Mouse (Mus musculus) adipocyte (in vitro differentiated cells): ENCODE results near the gene Sptb.

Source experiments
- DNase-seq: peaks from one replicate; pipeline ENCODE4 v3.0.0-alpha.2; 2016; ENCODE audit warnings: low spot score

The Sptb gene

DNA sequence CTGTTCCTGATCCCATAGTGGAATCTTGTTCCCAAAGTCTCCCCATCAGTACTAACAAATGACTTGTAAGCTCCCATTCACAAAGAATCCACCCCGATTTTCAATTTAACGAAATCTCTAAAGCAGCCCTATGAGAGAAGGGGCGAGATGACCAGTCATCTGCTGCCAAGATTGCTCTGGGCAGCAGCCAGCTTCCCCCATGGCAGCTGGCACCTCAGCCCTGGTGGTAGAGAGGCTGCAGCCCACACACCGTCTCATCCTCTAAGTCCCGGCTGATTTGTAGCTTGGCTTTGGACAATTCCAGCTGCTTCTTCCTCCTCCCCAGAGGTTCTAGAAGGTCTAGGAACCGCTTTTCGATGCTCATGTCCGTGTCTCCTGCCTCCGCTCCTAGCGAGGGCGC lies 102.1 kb downstream of the Sptb start:
- no peak for DNase-seq

DNA sequence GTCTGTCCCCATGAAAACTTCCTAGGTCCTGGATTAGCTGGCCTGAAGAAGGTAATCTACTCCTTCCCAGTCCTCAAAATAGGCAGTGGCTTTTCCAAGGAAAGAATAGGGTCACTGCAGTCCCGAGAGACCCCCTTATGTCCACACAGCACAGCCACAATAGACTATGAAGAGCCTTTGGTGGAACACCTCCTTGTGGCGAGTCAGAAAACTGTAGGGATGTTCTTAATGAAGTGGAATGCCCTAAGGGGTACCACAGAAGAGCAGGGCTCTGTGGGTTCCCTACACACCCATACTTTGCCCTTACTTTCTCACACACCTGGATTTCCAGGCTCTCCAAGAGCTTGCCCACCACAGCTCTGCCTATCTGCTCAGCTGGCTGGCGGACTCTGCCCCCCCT lies 104.5 kb downstream of the Sptb start:
- DNase-seq, result no peak

DNA sequence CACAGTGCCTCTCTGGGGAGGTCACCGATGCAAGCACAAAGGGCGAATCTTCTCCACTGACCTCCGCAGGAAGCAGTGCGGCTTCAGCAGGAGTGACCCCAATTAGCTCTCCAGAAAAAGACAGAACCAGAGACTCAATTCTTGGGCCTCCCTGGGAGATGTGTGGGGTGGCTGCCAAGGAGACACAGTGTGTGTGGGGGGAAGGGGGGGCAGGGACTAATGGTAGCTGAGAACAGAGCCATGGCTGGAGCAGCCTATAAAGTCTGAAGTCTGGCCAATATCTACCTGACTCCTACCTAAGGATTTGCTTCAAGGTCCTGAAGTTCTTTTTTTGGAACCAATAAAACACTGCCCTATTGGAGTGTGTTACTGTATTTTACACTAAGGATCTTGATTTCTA lies 105.8 kb downstream of the Sptb start:
- no peak for DNase-seq

DNA sequence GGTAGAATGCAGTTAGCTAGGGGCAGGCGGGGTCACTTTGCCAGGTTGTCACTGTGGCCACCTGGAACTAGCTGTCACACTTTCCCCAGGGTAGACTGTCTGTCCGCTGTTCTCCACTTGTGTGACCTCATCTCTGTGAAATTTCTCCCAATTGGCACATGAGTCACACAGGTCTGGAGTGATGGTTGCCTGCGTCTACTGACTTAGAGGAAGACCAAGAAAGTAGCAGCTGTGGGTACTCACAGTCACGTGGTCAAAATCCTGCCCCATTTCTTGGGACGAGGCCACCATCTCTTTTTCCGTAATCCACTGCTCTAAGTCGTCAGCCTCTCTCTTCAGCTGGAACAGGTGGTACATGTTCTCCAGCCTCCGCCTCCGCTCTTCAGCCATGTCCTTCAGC lies 106.6 kb downstream of the Sptb start:
- no peak for DNase-seq

DNA sequence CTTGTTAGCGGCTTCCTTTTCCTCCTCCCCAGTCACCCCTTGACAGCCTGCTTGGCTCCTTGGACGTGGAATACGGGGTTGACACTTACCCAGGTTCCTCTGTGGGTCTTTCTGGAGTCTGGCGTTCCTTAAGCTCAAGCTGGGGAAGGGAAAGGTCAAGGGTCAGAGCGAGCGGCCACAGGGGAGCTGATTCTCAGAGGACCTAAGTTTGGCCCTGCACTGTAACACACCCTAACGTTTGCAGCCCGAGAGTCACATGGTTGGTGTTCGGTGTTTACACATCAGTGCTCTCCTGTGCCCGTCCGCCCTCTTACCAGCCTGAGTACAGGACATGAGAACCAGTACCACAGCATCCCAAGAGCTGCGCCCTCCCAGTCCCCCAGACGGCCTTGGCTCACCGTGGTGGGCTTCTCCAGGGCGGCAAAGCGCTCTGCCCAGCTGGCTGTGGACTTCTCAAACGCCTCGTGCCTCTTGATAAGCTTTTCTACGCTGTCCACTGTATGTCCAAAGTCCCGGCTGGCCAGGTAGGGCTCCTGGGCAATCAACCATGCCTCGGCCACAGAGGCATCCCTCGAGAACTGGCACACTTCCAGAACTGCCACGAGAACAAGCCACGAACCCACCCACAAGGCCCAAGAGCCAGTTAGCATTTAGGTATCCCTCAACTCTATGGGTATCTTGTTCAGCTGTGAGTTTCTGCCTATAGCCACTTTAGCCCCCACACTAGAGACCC lies 112.0 kb downstream of the Sptb start:
- no peak for DNase-seq

DNA sequence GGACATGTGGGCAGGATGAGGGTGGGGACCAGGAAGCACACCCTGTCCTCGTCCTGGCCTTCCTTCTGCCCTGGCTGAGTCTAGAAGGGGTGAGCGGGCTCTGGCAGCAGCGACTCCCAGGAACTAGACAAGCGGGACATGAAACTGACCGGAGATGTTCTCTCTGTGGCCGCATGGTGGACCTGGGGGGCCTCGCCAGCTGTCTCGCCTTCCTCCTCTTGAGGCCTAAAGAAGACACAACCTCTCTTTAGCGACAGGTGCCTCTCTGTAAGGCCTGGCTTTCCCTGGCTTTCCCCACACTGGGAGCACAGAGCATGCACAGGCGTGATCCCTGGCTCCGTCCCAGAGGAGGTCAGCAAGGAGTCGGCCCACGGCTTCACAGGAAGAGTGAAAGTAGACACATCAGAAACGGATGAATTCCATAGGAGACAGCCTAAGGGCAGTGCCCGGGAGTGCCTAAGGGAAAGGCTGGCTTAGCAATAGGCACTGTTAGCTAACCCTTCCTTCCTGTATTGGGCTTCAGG lies 112.7 kb downstream of the Sptb start:
- no peak for DNase-seq

DNA sequence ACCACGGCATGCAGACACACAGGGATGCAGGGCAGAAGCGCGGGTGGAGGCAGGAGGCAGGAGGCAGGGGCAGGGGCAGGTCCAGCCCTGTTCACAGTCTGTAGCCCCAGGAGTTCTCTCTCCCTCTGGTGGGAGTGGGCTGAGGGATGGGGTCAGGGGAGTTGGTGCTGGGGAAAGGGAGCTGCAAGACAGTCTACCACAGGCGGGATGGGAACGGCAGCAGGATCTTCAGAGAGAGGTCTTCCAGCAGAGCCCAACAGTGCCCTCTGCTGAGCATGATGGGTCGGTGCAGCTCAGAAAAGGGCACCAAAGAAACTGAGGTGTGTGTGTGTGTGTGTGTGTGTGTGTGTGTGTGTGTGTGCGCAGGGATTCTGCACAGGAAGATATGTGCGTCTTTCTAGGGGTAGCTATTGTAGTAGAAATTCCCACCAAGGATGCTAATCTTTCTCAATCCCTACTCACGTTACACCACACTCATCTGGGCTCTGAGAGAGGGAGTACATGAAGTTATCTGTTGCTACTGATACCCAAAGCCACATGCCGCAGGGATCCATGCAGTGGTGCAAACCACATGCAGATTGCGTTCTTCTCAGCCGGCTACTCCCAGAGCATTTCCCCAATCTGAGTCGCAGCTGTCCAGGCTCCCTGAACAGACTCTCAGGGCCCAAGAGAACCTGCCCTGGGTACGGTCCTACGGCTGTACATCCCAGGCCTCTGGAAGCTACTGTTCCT lies 113.9 kb downstream of the Sptb start:
- peak; percentile 76 for DNase-seq

DNA sequence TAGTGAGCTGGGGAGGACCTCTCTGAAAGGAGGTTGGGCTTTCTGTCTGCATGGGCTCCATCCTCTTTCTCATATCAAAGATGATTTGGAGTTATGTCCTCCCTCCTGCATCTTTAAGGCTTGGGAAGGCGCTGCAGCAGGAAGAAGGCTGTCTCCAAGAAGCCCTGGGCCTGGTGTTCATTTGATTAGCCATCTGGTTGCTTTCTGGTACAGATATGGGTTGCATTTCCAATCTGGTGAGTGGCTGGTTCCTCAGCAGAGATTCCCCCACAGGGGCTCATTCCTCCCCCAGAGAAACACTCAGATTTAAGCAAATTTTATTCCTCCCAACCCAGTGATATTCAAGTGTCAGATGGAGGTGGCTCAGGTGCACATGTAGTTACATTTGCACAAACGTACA lies 114.5 kb downstream of the Sptb start:
- no peak for DNase-seq

DNA sequence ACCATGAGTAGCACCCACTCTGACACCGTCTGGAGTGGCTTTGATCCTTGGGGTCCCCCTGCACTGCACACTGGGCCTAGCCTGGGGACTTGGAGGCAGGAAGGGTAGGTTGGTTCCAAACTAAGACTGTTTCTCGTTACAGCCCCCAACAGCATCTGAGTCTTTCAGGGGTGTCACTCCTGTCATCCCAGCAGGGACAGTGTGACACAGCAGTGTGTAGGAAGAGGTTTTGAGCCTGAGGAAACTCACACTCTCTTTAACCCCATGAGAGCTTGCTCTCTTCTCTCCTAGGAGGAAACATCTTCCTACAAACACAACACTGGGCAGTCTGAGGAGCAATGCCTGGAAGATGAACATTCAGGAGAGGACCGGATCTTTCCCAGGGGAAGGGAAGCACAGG lies 115.8 kb downstream of the Sptb start:
- no peak for DNase-seq

DNA sequence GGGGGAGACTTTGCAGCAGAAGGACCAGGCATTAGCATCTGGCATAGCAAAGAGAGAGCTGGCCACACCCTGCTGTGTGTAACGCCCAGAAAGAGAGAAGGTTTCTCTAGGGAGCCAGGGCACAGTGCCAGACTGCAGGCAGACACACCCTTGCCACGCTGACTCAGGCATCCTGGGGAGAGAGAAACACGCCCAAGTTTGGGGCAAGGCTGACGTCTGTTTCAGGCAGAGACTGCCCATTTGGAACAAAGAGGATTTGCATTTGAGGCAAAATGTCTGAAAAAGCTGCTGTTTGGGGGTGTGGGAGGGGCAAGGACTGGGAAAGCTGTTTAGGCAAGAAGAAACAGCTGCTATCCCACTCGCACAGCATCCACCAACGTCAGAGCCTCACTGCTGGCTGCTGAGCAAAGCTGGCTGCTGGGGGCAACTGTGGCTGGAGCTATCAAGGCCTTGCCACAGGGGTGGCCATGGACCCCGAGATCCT lies 116.5 kb downstream of the Sptb start:
- peak; percentile 92 for DNase-seq

DNA sequence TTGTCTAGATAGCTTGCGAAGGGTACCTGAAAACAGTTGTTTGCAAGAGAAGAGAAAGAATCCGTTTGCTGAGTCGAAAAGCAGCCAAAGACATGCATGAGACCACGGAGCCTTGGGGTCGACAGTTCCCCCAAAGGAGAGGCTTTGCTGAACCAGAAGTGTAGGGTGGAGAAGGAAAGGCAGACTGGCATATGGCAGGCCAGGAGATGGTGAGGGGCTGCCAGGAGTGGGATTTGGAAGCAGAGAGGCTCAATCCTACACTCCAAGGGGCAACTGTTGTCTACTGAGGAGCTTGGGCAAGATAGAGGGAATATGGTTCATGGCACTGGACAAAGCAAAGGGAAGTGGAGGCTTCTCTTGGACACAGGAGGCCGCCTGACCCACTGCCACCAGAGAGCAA lies 117.1 kb downstream of the Sptb start:
- no peak for DNase-seq

DNA sequence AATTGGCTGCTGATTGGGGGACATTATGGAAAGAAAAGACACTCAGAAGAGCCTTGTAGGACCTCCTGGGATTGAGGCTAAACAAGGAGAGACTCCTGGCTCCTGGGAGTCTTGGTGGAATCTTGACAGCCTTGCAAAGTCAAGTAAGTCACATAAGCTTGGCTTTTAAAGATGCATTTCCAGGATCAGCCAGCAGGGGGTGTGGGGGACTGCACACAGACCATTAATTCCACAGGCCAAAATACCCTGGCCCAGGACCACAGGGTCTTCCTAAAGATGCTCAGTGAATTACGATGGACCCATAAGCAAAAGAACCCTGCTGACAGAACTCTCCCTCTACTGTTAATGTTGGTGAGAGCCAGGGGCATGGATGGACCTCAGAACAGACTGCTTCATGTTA lies 118.1 kb downstream of the Sptb start:
- DNase-seq, result peak; percentile 69

DNA sequence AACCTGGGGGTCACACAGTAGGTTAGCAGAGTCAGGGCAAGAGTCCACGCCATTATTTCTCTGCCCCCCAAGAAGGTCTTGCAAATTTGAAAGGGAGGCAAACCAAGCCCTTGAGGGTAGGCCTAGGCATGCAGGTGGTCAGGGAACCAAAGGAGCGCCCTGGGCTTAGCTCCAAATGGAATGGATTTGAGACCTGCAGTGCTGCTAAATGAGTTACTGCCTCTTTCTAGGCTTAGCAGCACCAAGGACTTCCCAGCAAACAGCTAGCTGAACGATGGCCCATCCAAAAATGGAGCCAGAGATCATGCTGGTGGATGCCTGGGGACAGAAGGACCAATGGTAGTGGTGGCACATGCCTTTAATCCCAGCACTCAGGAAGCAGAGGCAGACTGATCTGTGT lies 119.3 kb downstream of the Sptb start:
- no peak for DNase-seq

DNA sequence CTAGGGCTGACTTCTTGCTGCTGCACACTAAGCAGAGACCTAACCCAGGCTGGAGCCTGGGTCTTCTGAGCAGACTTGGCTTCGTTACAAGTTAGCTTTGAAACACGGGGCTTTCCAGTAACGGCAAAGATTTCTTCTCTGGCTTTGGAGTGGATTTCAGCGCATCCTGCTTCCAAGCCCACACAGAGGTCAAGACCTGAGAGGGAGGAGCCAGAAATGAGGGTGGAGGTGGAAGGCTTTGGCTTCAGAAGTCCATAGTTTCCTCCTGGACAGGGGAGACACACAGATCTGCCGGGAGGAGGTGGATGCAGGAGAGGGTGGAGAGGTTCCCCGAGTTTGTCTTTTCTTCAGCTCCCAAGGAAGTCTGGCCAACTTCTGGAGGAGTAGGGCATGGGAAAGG lies 120.8 kb downstream of the Sptb start:
- peak; percentile 61 for DNase-seq

DNA sequence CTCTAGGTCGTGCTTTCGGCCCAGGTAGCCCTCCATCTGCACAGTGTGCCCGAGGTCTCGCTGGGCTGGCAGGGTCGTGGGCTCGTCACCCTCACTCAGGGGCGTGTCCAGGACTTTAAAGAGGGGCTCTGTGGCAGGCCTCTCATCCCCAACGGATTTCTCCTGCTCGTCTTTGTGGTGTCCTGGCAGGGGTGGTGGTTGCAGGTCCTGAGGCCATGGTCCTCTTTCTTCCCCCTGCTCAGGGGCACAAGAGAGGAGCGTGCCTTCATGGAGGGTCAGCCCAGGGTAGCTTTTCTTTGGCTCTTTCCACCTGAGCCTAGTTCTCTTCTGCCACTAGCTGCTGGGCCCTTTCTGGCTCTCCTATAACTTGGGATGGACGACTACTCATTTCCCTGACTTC lies 123.0 kb downstream of the Sptb start:
- DNase-seq, result no peak

DNA sequence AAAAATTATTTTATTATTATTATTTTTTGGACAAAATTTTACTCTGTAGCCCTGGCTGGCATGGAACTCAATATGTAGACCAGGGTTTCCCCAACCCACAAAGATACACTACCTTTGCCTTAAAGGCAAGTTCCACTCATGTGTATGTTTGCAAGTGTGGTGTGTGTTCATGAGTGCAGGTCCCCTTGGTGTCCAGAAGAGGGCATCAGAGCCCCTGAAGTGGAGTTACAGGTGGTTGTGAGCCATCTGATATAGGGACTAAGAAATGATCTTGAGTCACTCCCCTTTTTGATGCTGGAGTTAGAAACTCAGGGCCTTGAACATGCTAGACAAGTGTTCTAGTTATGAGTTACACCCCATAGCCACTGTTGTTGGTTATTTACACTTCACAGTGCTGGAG lies 125.3 kb downstream of the Sptb start:
- no peak for DNase-seq

DNA sequence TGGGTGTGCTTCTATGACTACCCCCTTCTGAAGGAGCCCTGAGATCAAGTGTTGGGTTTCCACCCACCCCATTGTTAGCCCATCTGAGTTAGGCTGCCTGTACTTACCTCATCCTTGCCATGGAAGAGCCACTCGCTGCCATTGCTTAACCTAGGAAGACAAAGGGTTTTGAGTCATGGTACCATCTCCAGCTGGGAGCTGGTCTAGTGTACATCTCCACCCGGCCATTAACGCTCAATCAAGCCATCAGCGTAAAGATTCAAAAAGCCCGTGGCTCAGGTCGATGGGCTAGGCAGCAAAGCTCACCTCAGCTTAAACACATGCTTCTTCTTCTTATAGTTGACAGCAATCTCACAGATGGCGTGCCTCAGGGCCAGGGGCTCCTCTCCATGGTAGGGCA lies 126.9 kb downstream of the Sptb start:
- DNase-seq, result no peak

DNA sequence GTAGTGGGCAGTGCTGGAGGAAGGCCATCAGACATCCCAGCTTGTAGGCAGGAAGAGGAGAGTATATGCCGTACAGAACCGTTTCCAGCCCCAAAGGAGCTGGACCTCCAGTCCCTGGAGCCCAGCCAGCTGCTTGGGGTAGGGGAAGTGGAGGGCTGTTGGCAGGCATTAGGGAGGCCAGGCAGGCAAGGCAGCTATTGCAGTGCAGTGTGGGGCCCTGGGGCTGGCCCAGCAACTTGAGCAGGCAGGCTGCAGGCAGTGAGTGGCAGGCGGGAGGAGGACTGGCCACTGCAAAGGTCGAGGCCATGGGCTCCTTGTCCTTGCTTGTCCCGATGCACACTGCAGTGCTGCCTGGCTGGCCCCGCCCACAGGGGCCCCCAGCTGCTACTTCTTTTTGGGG lies 127.5 kb downstream of the Sptb start:
- peak; percentile 52 for DNase-seq

DNA sequence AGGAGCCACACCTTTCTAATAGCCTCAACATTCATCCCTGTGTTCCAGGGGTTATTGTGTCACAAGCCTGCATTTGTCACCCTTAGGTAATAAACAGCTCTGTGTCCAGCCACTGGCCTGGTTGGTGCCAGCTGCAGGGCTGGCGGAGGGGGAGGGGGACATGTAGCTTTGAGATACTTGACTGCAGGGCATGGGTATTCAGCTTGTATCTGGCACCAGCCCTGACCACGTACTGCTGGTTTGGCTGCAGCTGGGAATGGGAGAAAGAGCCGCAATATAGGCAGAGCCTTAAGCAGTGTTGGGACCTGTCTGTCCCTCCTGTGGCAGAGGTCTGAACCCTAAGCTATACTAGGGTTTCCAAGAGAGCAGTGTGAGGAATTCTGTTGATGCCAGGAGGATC lies 128.2 kb downstream of the Sptb start:
- DNase-seq, result peak; percentile 71

DNA sequence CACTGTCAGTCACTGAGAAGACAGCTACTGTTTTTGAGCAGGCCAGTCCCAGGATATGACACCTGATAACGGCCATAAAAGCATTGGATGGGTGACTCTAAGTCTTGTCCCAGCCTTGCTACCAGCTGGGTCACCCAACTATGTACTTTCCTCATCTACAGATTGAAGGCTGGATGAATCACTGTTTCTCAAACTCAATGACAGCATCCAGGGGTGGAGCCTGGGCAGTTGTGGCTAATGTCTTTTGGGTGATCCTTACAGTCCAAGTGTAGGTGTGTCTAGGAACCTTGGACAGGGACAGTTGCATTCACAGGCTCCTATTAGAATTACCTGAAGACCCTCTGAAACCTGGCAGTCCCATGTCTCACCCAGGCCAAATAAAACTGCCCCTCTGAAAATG lies 130.5 kb downstream of the Sptb start:
- DNase-seq, result no peak

DNA sequence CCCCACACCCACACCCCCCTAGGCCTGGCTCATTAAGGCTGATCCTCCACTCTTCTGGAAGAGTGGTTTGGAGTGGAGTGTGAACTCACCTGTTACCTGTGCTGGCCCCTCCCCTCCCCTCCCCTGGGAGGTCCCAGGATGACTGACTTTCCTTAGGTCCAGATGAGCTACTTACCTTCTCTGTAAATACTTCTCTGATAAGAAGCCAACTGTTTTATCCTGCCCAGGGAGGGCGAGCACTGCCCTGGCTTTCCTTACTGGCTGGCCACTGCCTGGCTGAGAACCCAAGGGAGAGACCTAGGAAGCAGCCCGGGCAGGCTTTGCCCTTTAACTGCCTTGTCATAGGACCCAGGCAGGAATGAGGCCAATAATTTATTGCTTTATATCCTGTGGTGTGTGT lies 131.9 kb downstream of the Sptb start:
- peak; percentile 55 for DNase-seq

DNA sequence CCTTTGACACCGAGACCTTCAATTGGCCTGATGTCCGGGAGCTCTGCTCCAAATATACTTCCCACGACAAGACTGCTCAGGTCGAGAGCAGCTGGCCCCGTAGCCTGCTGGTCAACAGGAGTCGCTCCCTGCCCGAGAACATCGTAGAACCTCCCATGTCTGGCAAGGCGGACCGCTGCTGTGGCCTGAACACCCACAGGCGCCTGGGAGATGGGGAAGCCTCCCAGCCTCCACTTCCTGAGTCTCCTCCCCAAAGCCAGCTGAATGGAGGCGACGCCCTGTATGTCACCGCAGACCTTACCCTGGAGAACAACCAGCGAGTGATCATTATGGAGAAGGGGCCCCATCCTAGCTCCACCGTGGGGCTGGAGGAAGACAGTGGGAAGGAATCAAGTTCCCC lies 132.5 kb downstream of the Sptb start:
- no peak for DNase-seq

DNA sequence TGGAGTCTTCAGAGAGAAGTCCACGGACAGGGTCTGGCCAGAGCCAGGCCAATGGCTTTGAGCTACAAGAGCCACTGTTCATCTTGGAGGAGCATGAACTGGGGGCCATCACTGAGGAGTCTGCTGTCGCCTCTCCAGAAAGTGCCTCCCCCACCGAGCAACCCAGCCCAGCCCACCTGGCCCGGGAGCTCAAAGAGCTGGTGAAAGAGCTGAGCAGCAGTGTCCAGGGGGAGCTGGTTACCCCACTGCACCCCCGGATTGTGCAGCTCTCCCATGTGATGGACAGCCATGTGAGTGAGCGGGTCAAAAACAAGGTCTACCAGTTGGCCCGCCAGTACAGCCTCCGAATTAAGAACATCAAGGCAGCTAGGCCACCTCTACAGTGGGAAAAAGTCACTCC lies 133.5 kb downstream of the Sptb start:
- no peak for DNase-seq

DNA sequence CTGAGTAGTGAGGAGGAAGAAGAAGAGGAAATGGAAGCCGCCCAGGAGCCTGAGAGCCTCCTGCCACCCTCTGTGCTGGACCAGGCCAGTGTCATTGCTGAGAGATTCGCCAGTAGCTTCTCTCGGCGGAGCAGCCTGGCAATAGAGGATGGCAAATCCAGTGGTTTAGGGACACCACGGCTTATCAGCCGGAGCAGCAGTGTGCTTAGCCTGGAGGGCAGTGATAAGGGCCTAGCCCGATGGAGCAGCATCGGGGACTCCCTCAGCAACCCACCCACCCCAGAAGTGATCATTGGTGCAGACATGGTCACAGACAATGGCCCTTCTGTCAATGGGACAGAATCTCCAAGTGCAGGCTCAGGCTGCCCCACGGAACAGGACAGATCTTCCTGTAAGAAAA lies 134.3 kb downstream of the Sptb start:
- no peak for DNase-seq
